Mouse (Mus musculus): ENCODE measurements around the gene Gm16253. TPM values are rescaled to one million over a fixed set of nuclear protein-coding genes. Genes with fewer than 3 reads are reported as not detected.
"Not testable (repeated sequence)": the region's sequence is repeated elsewhere in the genome, so short reads cannot be mapped to it uniquely, and the experiment has no call there.

The Gm16253 gene
- polyA plus RNA-seq, 1 experiment from 2014 or later: 1.2 TPM

- not testable (repeated sequence) for H3K36me3 ChIP-seq (ENCODE audit: control insufficient read depth, insufficient read depth, low read length); H3K4me2 ChIP-seq (ENCODE audit: low read depth, low read length); H3K27me3 ChIP-seq (ENCODE audit: control insufficient read depth, insufficient read depth, low read length); H3K9me3 ChIP-seq (ENCODE audit: control insufficient read depth, low read length); ATAC-seq (ENCODE audit: low read depth); H3K27ac ChIP-seq (ENCODE audit: low read depth, low read length); H3K9ac ChIP-seq (replicated peaks; ENCODE audit: low read depth, low read length); H3K4me3 ChIP-seq (ENCODE audit: low read depth, low read length)
- WGBS: 81% methylated on average over 3 of the region's 4 CpGs
- peaks cover 33% of the 10 kb centered on the region for H3K4me1 ChIP-seq (ENCODE audit: control insufficient read depth, insufficient read depth, low read length)
Observed at GRCm38 (mm10) chr3:96606007-96606406, 29.2 kb downstream of the Gm16253 start.

- no peak for ATAC-seq (ENCODE audit: low read depth)
- H3K9me3 ChIP-seq (ENCODE audit: control insufficient read depth, low read length): no peaks in the 10 kb centered on the region
- WGBS: 93% methylated on average over 4 of the region's 4 CpGs
- peaks cover 33% of the 10 kb centered on the region for H3K4me1 ChIP-seq (ENCODE audit: control insufficient read depth, insufficient read depth, low read length)
- no peak overlapping the region for H3K9ac ChIP-seq (replicated peaks; ENCODE audit: low read depth, low read length)
- no peak overlapping the region for H3K4me3 ChIP-seq (ENCODE audit: low read depth, low read length)
- H3K36me3 ChIP-seq (ENCODE audit: control insufficient read depth, insufficient read depth, low read length): no peaks in the 10 kb centered on the region
- H3K4me2 ChIP-seq (ENCODE audit: low read depth, low read length): no peak overlapping the region
- H3K27ac ChIP-seq (ENCODE audit: low read depth, low read length): no peak overlapping the region
- H3K27me3 ChIP-seq (ENCODE audit: control insufficient read depth, insufficient read depth, low read length): no peaks in the 10 kb centered on the region
Observed at GRCm38 (mm10) chr3:96606618-96607017, 29.8 kb downstream of the Gm16253 start.

GRCm38 (mm10) chr3:96617941-96618340 is 41.2 kb downstream of the Gm16253 start:
- Histone ChIP-seq H3K9me3 (ENCODE audit: control insufficient read depth, low read length) (no peaks in the 10 kb centered on the region), H3K4me1 (ENCODE audit: control insufficient read depth, insufficient read depth, low read length) (no peaks in the 10 kb centered on the region), H3K36me3 (ENCODE audit: control insufficient read depth, insufficient read depth, low read length) (peaks cover 39% of the 10 kb centered on the region), H3K4me3 (ENCODE audit: low read depth, low read length) (no peak overlapping the region), H3K27ac (ENCODE audit: low read depth, low read length) (no peak overlapping the region), H3K27me3 (ENCODE audit: control insufficient read depth, insufficient read depth, low read length) (no peaks in the 10 kb centered on the region), H3K9ac (replicated peaks; ENCODE audit: low read depth, low read length) (no peak overlapping the region), H3K4me2 (ENCODE audit: low read depth, low read length) (no peak overlapping the region)
- ATAC-seq (ENCODE audit: low read depth): no peak
- 92% methylated on average over 3 of the region's 3 CpGs for WGBS

GRCm38 (mm10) chr3:96623201-96623600 is 46.4 kb downstream of the Gm16253 start:
- Histone ChIP-seq H3K36me3 (ENCODE audit: control insufficient read depth, insufficient read depth, low read length) (peaks cover 39% of the 10 kb centered on the region), H3K9me3 (ENCODE audit: control insufficient read depth, low read length) (no peaks in the 10 kb centered on the region), H3K4me1 (ENCODE audit: control insufficient read depth, insufficient read depth, low read length) (no peaks in the 10 kb centered on the region), H3K9ac (replicated peaks; ENCODE audit: low read depth, low read length) (no peak overlapping the region), H3K4me2 (ENCODE audit: low read depth, low read length) (no peak overlapping the region), H3K4me3 (ENCODE audit: low read depth, low read length) (no peak overlapping the region), H3K27ac (ENCODE audit: low read depth, low read length) (no peak overlapping the region), H3K27me3 (ENCODE audit: control insufficient read depth, insufficient read depth, low read length) (no peaks in the 10 kb centered on the region)
- 96% methylated on average over 4 of the region's 4 CpGs for WGBS
- no peak for ATAC-seq (ENCODE audit: low read depth)

GRCm38 (mm10) chr3:96629729-96630600 is 53.2 kb downstream of the Gm16253 start, which contains the start of gene Rbm8a:
TSS of gene Rbm8a (plus strand) at chr3:96629933.
- Histone ChIP-seq H3K36me3 (ENCODE audit: control insufficient read depth, insufficient read depth, low read length) (peaks cover 14% of the 10 kb centered on the region), H3K4me3 (ENCODE audit: low read depth, low read length) (peak within 1 kb of the TSS; percentile 67), H3K9ac (replicated peaks; ENCODE audit: low read depth, low read length) (peak within 1 kb of the TSS; percentile 67), H3K9me3 (ENCODE audit: control insufficient read depth, low read length) (no peaks in the 10 kb centered on the region), H3K4me2 (ENCODE audit: low read depth, low read length) (peak within 1 kb of the TSS; percentile 76), H3K27me3 (ENCODE audit: control insufficient read depth, insufficient read depth, low read length) (no peaks in the 10 kb centered on the region), H3K27ac (ENCODE audit: low read depth, low read length) (peak within 1 kb of the TSS; percentile 46), H3K4me1 (ENCODE audit: control insufficient read depth, insufficient read depth, low read length) (peaks cover 13% of the 10 kb centered on the region)
- ATAC-seq (ENCODE audit: low read depth): peak; percentile 95
- WGBS: 2% methylated on average over 48 of the region's 48 CpGs

Other genes with a start within 250 kb of the Gm16253 start
- not detected in 2 replicates for gene BC107364, start 124.7 kb upstream of the Gm16253 start, polyA plus RNA-seq (2014; fragmentation: Nextera tagmentation; extraction: Ambion mirVana)
- 1.3 and 2.0 TPM in 2 replicates for gene Hfe2, start 51.8 kb upstream of the Gm16253 start, polyA plus RNA-seq (2014; fragmentation: Nextera tagmentation; extraction: Ambion mirVana)
- 48.9 and 75.6 TPM in 2 replicates for gene Txnip, start 19.0 kb upstream of the Gm16253 start, polyA plus RNA-seq (2014; fragmentation: Nextera tagmentation; extraction: Ambion mirVana)
- gene Polr3gl, start 17.2 kb downstream of the Gm16253 start, polyA plus RNA-seq (2014; fragmentation: Nextera tagmentation; extraction: Ambion mirVana): 20.5 and 22.9 TPM in 2 replicates
- 18.6 and 21.0 TPM in 2 replicates for gene Ankrd34a, start 19.7 kb downstream of the Gm16253 start, polyA plus RNA-seq (2014; fragmentation: Nextera tagmentation; extraction: Ambion mirVana)
- 7.4 and 7.6 TPM in 2 replicates for gene Lix1l, start 24.2 kb downstream of the Gm16253 start, polyA plus RNA-seq (2014; fragmentation: Nextera tagmentation; extraction: Ambion mirVana)
- 115 and 117 TPM in 2 replicates for gene Rbm8a, start 52.9 kb downstream of the Gm16253 start, polyA plus RNA-seq (2014; fragmentation: Nextera tagmentation; extraction: Ambion mirVana)
- gene Pex11b, start 58.4 kb downstream of the Gm16253 start, polyA plus RNA-seq (2014; fragmentation: Nextera tagmentation; extraction: Ambion mirVana): 58.3 and 59.6 TPM in 2 replicates
- 0.15 TPM in 1 of 2 replicates, not detected in the other for gene Gm42957, start 58.5 kb downstream of the Gm16253 start, polyA plus RNA-seq (2014; fragmentation: Nextera tagmentation; extraction: Ambion mirVana)
- gene Itga10, start 68.6 kb downstream of the Gm16253 start, polyA plus RNA-seq (2014; fragmentation: Nextera tagmentation; extraction: Ambion mirVana): 1.0 and 1.3 TPM in 2 replicates
- gene Ankrd35, start 93.1 kb downstream of the Gm16253 start, polyA plus RNA-seq (2014; fragmentation: Nextera tagmentation; extraction: Ambion mirVana): 0.83 and 1.0 TPM in 2 replicates
- gene Pias3, start 119.4 kb downstream of the Gm16253 start, polyA plus RNA-seq (2014; fragmentation: Nextera tagmentation; extraction: Ambion mirVana): 20.9 and 24.7 TPM in 2 replicates
- gene Nudt17, start 131.6 kb downstream of the Gm16253 start, polyA plus RNA-seq (2014; fragmentation: Nextera tagmentation; extraction: Ambion mirVana): 19.1 and 21.7 TPM in 2 replicates
- 32.4 and 35.3 TPM in 2 replicates for gene Polr3c, start 150.6 kb downstream of the Gm16253 start, polyA plus RNA-seq (2014; fragmentation: Nextera tagmentation; extraction: Ambion mirVana)
- gene Rnf115, start 150.7 kb downstream of the Gm16253 start, polyA plus RNA-seq (2014; fragmentation: Nextera tagmentation; extraction: Ambion mirVana): 81.9 and 86.5 TPM in 2 replicates

Measured in neural tube, embryonic 14.5 days (tissue).